In the genomic region with DNA sequence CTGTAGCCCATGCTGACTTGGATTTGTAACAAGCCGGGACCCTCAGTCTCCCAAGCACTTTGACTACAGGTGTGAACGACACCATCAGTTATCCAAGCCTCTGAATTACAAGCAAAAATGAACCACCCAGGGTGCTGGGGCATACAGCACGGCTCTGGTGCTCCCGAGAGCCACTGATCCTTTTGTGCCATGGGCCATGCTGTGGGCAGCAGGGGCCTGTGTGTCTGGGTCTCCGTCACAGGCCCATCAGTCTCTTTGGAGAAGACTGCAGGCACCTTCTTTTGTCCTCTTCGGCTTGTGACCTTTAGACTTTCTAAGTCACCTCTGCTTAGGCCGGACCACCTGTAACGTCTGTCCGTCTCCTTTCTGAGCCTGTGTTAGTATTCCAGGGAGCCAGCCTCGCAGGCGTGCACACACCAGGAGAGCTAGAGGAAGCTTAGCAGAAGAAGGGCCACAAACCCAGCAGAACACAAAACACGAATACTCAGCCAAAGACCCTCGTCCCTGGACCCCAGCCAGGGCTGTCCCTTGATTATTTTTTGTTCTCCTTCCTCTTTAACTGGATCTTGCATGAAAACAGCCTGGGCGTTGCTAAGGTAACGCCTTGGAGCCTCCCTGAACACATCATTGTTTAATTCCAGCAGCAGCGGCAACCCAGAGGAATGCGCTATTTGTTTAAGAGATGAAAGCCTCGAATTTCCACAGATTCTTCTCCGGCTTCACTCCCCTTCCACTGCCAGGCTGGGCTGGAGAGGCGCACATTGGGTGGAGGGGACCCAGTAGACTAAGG, we compare ENCODE assay signal across 8 mouse cellular contexts. TPM values are rescaled to one million over a fixed set of nuclear protein-coding genes. Genes with fewer than 3 reads are reported as not detected.
DNase-seq lines count a peak whose midpoint lies in the region; ATAC-seq lines count a peak whose summit lies in the region.

No protein-coding gene starts in this region.

- H3K9ac ChIP-seq in liver, embryonic 12.5 days = no peak overlapping the region

- no peak for ATAC-seq in liver, embryonic 12.5 days

- no peaks in the 10 kb centered on the region for H3K36me3 ChIP-seq in liver, embryonic 12.5 days

- no peak overlapping the region for H3K4me2 ChIP-seq in liver, embryonic 12.5 days

- H3K9me3 ChIP-seq in liver, embryonic 12.5 days (replicated peaks) = no peaks in the 10 kb centered on the region

- intact Hi-C loops in left cerebral cortex, postnatal 4 days (cut with DNase I) = no loop called here

- H3K4me3 ChIP-seq in liver, embryonic 12.5 days = no peak overlapping the region

- H3K27ac ChIP-seq in liver, embryonic 12.5 days = peak overlapping the region; percentile 3; the same call in 1 of the 2 replicates

- no peak for DNase-seq in liver
- peak; percentile 47 to 57 for DNase-seq in frontal cortex, postnatal 36 days (ENCODE audit: low spot score in 2 of 2)
- peak; percentile 30 for DNase-seq in hindlimb bud, embryonic 11.5 days (ENCODE audit: extremely low spot score, low read depth, low spot score)
- DNase-seq in left cerebral cortex, postnatal 4 days = peak; percentile 48
- peak; percentile 64 for DNase-seq in neural tube, embryonic 10.5 days (ENCODE audit: extremely low spot score, low spot score)
- DNase-seq in thymus, adult 18-20 months = no peak
- DNase-seq in adrenal gland, postnatal 10 days = no peak

- peaks cover 77% of the 10 kb centered on the region for H3K4me1 ChIP-seq in liver, embryonic 12.5 days

- H3K27me3 ChIP-seq in liver, embryonic 12.5 days (replicated peaks) = peaks cover 9% of the 10 kb centered on the region; the same call in 1 of the 2 replicates

- 74% methylated on average over 20 of the region's 20 CpGs for WGBS in liver, embryonic 12.5 days (ENCODE audit: insufficient replicate concordance)

RNA-seq across cellular contexts. Expression of a gene that starts 32.8 kb away (rescaled TPM):
- polyA plus RNA-seq in liver, embryonic 12.5 days (2016; fragmentation: Nextera tagmentation; extraction: Ambion mirVana) = 23.0 and 24.5 TPM in 2 replicates
- 10 to 100 TPM; 19.0 to 20.2 TPM for total RNA-seq in left cerebral cortex, postnatal 4 days (2021)
- total RNA-seq in adrenal gland, postnatal 10 days (2021) = 10 to 100 TPM; 37.7 to 45.5 TPM

Comparison
In these comparisons a context has a peak if more than half of its experiments do, and no peak if none do; other contexts are left out.
1. DNase-seq: peak in frontal cortex, postnatal 36 days (2 of 2), hindlimb bud, embryonic 11.5 days (single experiment), left cerebral cortex, postnatal 4 days (single experiment) and neural tube, embryonic 10.5 days (single experiment); none in liver (single experiment), thymus, adult 18-20 months (0 of 2) and adrenal gland, postnatal 10 days (single experiment).